Mouse (Mus musculus) megakaryocyte, adult 5-6 weeks (primary cell): ENCODE measurements around the gene Kmt2c. TPM values are rescaled to one million over a fixed set of nuclear protein-coding genes. Genes with fewer than 3 reads are reported as not detected.
"Not testable (repeated sequence)": the region's sequence is repeated elsewhere in the genome, so short reads cannot be mapped to it uniquely, and the experiment has no call there.

Experiments
- ATAC-seq: 2 replicates; pipeline ENCODE4 v1.8.0; 2016; ENCODE audit warnings: mild to moderate bottlenecking, inconsistent platforms; ENCODE audit not compliant: poor library complexity, severe bottlenecking
- total RNA-seq, 2 experiments: library from RNA; stranded (forward) in 1 of 2; stranded (reverse) in 1 of 2; fragments of 153-499, 151-499 nt in 1 of 2; fragments of 221-1000, 200-1000 nt in 1 of 2; gene quantifications; 2 replicates each; pipeline versions ENCODE4 v1.2.3 to v1.2.4; 2015 to 2017

The Kmt2c gene
- total RNA-seq, 2 experiments from 2014 or later = 43.5 to 57.6 TPM

DNA sequence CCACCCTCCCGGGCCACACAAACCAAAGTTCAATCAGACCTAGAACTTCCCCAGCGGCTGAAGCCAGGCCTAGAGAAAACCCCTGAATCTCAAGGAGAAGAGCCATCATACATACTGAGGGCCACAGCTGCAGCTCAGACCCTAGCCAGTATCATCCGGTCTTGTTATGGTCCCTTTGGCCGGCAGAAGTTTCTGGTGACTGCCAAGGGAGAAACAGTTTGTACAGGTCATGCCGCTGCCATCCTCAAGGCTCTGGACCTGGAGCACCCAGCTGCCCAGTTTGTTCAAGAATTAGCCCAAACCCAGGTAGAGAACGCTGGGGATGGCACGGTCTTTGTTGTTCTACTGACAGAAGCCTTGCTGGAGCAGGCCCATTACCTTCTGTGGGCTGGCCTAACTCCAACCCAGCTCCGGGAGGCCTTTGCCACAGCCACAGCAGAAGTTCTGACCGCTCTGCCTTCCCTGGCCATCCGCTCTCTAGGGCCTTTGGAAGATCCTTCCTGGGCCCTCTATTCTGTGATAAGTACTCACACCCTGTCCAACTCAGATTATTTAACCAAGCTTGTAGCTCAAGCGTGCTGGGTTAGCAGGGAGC, 17.8 kb upstream of the Kmt2c start:
- no peak for ATAC-seq

DNA sequence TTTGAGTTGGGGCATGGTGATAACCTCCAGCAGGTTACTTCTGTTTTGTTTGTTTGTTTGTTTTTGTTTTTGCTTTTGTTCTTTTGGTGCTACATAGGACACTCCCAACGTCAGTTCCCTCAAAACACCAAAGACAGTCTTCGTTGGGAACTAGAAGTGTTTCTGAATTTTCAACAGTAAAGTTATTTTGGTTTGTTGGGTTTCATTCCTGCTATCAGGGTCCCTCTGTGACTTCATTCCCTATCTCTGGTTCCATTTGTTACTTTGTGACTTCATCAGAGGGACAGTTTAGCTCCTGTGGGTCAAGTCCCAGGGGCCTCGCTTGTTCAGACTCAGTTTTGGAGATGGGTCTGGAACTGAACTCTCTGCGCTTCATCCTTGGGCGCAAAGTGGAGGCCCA, 17.2 kb upstream of the Kmt2c start, which contains the start of gene Cct8l1:
TSS of gene Cct8l1 (plus strand) at position 301 of the 400 bp plus-strand sequence.
- ATAC-seq = no peak

DNA sequence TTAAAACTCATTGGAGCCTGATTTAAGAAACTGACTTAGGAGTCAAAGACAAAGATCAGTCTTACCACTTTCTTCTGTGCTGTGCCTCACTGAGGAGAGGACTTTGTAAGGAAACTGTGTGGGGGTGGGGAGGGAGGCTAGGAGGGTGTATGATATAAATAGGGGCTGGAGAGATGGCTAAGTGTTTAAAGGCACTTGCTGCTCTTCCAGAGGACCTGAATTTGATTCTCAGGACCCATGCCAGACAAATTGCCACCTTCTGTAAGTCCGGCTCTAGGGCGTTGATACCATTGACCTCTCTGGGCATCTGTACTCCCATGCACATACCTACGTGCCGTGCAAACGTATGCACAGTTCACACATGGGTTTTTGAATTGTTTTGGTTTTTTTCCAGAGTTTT, 7.5 kb upstream of the Kmt2c start:
- no peak for ATAC-seq

DNA sequence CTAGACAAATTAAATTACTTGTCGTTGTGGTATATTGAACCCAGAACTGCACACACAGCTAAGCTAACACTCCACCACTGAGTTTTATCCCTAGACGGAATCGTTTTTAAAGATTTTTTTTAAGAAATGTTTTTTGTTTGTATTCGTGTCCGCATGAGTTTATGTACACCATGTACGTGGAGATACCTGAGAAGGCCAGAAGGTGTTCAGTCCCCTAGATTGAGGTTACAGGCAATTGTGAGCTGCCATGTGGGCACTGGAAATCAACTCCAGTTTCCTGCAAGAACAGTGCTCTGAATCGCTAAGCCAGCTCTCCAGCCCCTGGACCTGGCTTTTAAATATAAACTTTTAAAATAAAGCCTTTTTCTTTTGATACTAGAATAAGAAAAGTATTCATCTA, 2.1 kb upstream of the Kmt2c start:
- ATAC-seq = no peak

DNA sequence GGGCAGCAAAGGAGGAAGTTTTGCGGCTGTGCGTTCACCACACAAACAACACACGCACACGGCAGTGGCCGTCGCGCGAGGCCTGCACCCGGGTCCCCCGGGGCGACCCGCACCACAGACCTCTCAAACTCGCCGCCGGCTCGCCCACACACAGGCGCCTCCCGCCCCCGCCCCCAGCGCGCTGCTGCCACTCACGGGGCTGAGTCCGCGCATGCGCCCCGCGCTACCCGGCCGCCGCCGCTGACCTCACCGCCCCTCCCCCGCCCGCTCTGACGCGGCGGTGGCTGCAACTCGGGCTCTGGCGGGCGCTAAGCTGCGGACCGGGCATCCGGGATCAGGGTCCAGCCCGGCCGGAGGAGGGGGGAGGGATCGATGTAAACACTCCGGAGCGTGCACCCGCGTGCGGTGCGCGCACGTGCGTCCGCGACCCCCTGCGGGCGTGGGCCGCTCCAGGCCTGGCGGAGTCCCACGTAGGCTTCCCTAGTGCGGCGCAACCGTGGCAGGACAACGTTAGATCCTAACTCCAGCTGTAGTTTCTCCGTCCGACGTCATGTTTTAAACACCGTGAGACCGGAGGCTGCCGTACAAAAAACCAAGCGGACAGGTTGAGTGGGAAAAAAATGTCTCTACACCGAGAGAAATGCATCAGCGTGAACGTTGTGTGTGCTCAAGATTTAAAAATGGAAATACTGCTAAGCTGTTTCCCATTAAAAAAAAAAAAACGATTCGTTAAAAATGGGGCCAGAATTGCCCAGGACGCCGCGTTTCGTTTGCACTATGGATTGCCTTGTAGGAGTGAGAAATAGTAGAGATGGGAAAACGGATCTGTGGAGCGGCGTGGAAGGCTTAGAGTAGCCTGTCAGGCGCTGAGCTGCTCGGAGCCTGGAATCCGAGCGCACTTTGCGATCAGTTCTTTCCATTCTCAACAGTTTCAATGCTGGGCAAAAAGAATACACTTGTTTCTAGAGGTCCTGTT, 1.1 kb upstream of the Kmt2c start:
- ATAC-seq = peak; percentile 79

DNA sequence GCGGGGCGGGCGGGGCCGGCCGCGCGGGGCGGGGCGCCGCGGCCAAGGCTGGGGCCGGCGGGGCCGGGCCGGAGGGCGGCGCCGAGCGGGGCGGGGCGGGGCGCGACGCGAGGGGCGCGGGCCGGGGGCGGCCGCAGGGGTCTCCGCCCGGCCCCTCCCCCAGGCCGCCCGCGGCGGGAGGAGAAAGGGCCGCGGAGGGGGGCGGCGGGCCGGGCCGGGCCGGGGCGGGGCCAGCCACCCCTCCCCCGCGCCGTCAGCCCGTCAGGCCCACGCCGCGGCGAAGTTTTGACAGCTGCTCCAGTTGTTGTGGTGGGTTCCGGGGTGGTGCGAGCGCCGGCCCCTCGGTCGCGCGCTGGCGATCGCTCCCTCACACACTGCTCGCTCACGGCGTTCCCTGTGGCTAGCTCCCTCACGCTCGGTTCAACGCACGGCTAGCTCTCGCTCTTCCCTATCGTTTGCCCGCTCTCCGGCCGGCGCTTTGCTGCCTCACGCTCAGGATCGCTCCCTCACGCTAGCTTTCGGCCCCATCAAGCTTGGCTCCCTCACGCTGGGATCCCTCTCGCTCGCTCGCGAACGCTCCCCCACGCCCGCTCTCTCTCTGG, 339 bp upstream of the Kmt2c start:
- ATAC-seq = peak; percentile 47

DNA sequence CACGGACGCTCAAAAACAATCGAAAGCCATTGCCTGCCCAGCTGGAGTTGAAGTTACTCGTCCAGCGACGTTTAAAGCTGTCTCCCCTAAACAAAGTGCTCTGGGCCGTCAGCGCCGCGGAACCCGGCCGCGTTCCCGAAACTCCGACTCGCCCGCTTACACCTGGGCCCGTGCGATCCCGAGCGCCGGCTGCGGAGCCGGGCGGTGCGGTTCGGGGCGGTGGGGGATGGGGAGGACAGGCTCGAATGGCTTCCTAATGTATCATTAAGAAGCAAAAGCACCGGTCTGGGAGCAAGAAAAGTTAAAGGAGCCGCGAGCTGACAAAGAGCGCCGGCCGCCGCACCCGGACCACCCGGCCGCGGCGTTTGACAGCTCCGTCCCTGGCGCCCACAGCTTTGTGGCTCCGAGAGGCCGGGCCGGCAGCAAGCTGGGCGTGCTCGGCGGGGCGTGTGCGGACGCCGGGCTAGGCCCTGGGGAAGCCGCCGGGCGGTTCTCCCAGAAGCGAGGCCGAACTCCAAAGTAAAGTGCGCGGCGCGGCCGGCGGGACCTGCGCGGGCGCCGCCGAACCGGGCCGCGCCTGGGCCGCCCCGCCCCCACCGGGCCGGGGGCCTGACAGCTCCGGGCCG, 750 bp downstream of the Kmt2c start:
- peak; percentile 17; the same call in 1 of the 2 replicates for ATAC-seq

DNA sequence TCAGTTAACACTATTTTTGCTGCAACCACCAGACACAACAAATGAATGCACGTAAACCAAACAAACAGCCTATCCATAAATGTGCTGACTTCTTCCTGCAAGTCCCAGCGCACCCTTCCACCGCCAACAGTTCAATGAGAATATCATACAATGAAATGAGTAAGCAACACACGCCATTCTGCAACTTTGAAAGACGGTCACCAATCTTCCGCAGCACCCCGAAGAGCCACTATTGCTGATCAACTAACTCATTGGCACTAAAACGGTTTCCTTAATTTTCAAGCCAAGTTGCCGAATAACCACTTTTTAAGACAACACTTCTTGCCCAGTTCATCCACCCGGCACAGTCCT, 1.2 kb downstream of the Kmt2c start:
- ATAC-seq = no peak

DNA sequence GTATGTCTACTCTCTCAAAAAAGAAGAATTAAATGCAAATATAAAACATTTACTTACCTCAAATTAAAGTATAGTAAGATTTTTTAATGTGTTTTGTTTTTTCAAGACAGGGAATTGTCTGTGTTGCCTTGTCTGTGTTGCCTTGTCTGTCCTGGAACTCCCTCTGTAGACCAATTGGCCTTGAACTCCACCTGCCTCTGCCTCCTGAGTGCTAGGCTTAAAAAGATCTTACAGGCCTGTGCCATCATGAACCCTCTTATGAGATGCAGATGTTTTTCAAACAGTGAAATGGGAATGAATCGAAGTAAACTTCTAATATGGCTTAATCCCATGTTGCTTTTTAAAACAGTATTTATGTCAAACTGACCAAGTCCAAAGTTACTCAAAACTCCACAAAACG, 1.9 kb downstream of the Kmt2c start:
- no peak for ATAC-seq

DNA sequence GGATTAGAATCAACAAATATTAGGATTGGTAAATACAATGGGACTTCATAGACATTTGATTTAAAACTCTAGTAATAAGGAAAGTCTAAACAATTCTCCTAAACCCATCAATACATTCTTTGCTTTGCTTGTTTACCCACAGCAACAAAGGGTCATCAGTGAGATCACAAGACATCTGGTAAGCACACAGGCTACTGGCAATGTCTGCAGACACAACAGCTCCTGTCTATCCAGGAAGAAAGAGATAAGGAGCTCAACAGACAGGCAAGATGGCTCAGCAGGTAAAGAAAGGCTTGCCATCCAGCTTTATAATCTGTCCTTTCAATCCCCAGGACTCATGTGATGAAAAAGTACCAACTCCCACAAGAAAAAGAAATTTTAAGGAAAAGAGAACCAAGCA, 19.7 kb downstream of the Kmt2c start:
- ATAC-seq = no peak

DNA sequence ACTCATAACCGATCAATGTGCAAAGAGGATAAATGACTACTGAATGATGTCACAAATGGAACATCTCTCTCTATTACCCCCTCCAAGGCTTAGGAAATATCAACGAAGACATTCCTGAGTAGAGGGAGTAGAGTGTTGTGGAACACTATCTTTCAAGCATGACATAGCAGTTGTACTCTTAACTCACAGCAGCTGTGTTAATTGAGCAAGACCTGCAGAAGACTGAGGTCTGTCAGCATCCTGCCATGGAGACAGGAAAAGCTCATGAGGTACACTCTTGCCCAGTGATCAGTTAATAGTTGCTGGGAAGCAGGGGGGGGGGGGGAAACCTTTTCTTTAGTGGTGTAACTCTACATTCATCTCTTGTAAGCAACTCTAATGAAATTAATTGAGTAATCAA, 22.8 kb downstream of the Kmt2c start:
- ATAC-seq = peak; percentile 70

DNA sequence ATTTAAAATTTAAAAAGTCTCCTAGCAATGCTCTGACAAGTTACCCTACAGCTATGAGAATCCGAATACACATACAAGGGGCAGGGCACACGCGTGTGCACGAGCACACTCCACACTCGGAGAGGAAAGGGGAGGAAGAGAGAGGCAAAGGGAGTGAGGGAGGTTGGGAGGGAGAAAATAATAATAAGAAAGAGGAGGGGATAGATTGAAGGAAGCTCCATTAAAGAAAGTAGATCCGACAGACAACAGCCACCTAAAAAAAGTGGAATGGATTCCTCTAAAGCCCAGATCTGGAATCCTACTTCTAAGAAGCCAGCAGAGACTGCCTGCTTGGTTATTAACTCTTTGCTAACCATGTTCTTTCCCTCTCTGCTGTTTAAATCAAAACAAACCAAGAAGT, 26.5 kb downstream of the Kmt2c start:
- no peak for ATAC-seq

DNA sequence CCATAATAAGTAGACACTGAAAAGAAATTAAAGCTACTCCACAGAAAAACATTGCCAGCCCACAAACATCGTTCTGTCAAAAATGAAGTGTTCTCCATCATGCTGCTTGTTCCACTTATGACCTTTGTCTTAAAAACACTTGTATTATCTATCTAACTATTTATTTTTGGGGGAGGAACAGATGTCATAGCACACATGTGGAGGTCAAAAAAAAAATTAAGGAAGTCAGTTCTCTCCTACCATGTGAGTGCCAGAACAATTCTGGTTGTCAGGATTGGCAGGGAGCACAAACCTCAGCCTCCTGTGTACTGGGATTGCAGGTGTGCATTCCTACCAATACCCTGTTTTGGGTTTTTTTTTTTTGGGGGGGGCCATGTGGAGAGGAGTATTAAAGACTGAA, 36.6 kb downstream of the Kmt2c start:
- ATAC-seq = no peak

DNA sequence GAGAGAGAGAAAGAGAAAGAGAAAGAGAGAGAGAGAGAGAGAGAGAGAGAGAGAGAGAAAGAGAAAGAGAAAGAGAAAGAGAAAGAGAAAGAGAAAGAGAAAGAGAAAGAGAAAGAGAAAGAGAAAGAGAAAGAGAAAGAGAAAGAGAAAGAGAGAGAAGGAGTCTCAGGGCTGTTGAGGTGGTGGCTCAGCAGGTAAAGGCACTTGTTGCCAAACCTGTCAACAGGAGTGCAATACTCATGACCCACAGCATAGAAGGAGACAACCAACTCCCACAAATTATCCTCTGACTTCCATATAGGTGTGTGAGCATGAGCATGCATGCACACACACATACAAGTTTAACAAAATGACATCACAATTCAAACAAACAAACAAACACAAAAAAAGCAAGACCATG, 43.2 kb downstream of the Kmt2c start:
- not testable (repeated sequence) for ATAC-seq

DNA sequence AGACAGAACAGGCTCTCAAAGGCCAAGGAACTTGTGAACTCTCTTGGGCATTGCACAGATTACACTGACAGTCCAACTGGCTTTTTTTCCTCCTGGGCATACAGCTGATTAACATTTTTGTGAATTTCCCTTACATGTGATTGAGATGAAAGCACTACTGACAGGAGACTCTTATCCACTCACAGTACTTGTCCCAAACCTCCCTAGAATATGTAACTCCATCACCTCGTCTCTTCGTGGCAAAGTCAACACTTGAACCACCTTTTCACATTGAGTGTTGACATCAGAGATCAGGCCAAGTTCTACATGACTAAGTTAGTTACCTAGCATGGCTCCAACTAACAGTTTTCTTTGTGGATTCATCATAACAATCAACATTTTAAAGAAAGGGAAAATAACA, 45.9 kb downstream of the Kmt2c start:
- no peak for ATAC-seq

DNA sequence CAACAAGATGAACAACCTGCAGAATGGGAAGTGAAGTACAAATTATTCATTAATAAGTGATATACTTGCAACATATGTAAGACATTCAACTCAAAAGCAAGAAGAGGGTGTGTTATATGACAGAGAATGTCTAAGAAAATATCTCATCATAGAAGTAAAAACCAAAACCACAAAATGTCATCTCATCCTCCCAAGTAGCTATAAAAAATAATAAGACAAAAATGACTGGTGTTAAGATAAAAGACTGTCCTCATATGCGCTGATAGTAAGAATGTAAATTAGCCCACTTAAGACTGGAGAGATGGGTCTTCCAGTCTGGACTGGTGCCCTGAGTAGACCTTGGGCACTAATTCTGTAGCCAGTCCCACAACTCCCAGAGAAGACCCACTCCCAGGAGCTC, 61.1 kb downstream of the Kmt2c start:
- no peak for ATAC-seq

DNA sequence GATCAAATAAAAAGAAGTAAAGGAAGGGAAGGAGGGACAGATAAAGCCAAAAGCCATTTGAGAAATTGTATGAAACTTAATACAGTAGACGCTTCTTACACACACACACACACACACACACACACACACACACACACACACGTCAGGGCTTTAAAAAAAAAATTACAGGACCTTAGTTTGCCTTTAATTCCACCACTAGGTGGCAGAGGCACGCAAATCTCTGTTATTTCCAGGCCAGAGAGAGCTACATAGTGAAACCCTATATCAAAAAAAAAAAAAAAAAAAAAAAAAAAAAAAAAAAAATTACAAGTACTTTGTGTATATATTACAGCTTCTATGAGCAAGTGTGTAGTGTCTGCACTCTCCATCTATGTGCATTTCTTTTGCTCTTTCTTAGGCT, 62.5 kb downstream of the Kmt2c start:
- ATAC-seq = peak; percentile 94

DNA sequence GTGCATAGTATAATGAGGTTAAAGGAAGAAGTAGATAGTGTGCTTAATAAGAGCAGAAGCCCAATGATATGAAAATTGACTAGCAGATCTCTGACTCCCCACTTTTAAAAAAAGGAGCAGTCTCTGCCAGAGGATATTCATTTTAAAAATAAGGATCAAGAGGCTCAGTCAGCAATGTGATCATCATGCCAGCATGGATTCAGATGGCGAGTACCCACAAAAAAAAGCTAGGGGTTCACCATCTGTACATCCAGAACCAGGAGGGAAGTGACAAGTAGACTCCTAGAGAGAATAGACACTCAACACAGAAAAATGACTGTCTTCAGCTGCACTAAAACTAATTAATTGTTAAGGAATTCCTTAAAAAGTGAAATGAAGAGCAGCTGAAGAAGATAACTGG, 76.0 kb downstream of the Kmt2c start:
- no peak for ATAC-seq

DNA sequence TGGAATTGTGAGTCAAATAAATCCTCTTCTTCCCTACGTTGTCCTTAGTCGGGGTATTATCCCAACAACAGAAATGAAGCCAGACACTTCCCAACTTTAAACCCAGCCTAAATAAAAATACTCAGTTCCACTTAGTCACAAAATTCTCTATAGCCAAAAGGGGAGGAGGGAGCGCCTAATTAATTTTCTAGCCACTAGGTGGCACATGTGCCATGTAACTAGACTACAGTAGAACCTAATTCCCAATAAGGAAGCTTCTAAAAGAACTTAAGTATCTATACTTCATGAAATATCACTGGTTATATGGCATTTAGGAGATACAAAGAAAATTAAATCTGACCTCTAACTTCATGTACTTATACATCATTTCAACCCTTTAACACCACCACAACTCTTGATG, 78.0 kb downstream of the Kmt2c start:
- peak; percentile 75 for ATAC-seq

DNA sequence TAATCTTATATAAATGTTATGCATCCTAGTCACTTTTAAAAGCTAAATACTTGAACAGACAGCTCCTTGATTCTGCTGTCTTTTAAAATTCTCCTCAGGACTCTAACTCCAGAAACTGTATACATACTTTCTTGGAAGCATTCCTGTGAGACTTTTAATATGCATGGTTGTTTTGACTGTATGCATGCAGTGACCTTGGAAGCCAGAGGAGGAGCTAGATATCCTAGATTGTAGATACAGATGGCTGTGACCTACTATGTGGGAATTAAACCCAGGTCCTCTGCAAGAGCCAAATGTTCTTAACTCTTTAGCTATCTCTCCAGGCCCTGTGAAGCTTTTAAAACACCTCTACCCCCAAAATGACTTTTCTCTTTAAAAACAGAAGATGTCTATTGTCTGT, 83.2 kb downstream of the Kmt2c start:
- ATAC-seq = no peak

DNA sequence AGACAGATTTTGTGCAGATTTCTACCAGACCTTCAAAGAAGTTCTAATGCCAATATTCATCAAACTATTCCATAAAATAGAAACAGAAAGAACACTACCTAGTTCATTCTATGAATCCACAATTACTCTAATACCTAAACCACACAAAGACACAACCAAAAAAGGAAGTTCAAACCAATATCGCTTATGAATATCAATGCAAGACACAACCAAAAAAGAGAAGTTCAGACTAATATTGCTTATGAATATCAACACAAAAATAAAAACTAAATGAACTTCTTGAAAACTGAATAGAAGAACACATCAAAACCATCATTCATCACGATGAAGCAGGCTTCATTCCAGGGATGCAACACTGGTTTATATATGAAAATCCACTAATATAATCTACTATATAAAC, 101.9 kb downstream of the Kmt2c start:
- ATAC-seq = no peak

DNA sequence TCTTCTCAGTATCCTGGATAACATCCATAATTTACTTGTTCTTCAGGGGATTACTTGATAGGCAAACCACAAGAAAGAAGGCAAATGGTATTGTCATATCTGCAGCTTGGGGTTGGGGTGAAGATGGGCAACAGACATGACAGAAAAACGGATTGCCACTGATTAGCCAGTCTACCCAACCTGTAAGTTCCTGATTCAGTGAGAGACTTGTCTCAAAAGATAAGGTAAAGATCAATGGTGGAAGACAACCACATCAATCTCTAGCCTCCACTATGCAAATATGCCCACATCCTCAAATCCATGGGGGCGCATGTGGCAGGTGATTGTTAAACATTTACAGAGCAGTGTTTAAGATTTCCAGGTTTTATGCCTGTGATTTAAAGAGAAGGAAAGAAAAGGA, 105.9 kb downstream of the Kmt2c start:
- no peak for ATAC-seq
